Mouse (Mus musculus): ENCODE measurements around the gene Tmem132d. TPM values are rescaled to one million over a fixed set of nuclear protein-coding genes. Genes with fewer than 3 reads are reported as not detected.

Gene Tmem132d
- total RNA-seq, 1 experiment from 2014 or later: not detected

DNA sequence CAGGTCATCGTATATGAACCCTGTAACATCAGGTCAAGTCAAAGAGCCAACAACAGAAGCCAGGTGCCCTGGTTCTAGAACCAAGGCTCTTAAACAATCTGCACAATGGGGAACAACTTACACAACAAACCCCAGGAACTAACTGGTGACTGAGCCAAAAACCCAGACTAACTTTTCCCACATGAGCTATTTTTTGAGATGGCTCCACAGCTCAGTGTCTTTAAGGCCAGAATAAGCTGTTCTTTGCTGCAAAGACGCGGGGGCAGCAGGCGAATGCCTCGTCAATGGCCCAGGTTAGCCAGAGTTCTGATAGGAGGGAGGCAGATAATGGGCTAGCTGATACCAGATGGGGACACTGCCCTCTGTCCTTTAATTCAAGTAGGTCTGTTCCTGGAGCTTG is 221.8 kb downstream of the Tmem132d start:
- DNase-seq: no peak

DNA sequence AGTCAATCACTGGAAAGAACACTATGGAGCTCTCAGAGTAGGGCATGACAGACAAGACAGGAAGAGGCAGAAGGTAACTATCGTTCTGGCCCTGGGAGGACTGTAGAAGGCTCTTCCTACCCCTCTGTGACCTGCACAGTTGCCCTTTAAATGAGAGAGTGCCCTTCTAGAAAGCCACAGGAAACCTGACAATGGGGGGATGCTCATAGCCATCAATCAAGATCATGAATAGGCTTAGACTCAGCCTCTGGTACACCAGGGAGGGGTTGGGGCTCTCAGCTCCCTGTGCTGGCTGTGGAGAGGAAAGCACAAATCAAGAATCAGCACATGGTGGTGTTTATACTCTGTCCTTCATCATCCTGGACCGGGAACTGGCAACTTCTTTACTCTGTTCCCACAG is 227.2 kb downstream of the Tmem132d start:
- no peak for DNase-seq

DNA sequence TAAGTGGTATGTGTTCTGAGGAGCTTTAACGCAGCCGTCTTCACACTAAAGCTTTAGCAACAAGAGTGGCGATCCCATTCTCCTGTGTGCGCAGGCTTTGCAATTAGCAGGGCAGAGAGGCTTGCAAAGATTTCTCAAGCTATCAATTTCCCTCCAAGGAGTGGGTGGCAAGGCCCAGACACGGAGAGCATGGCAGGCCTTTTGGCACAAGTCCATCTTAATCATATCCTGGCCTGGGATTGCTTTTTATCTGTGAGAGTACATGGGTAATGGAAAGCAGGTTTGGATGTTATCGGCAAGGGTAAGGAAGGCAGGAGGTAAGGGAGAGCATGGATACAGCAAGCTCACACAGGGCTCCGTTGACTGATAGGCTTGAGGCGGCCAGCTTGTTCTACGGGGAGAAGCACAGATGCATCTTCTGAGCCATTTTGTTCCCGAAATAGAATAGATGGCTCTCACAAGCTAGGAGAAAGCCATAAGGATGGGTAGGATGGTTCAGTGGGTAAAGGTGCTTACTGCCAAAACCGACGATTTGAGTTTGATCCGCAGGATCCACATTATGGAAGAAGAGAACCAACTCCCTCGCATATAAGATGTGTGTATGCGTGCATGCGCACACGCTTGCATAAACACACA is 228.1 kb downstream of the Tmem132d start:
- DNase-seq: no peak

DNA sequence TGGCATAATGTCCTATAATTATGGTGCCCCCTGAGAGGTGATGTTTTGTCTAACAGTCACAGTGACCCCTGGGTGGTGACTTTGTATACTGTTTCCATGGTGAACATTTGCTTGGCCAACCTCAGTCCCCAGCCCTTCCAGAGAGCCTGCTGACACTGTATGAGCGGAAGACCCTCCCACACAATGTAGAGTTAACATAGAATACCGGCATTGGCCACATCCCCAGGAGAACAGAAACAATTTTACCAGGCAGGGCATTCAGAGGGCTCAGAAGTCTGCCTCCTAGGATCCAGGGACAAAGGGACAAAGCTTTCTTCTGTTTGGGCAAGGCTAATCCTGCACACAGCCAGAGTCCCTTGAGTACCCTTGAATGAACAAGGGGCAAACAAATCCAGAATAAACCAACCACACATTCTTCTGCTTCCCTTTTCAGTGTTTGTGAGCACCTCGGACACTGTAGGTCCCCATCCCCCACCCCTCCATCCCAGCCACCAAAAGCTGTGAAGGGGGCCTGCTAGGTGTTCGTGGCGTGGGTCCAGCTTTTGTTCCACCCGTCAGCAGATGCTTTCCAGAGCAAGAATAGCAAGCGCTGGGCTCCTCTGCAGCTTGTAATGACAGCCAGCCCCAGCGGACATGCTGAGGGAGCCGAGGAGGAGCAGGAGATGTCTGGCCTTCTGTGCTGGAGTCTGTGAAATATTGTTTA is 228.8 kb downstream of the Tmem132d start:
- no peak for DNase-seq

DNA sequence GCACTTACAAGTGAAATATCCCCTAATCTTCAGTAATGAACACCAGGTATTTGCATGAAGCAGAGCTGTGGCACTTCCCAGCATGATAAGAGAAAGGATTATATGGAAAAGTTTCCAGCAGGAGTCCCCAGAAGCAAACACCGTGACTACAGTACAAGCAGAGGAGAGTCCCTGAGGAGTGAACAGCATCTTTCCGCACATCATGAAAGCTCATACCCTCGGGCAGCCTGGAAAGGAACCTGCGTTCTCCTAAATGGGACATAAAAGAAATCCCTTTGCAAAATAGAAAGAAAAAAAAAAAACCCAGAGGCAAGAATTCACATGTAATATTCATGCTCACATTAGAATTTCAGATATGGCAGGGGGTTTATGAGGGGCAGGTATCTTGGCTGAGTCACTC is 238.8 kb downstream of the Tmem132d start:
- DNase-seq: no peak

DNA sequence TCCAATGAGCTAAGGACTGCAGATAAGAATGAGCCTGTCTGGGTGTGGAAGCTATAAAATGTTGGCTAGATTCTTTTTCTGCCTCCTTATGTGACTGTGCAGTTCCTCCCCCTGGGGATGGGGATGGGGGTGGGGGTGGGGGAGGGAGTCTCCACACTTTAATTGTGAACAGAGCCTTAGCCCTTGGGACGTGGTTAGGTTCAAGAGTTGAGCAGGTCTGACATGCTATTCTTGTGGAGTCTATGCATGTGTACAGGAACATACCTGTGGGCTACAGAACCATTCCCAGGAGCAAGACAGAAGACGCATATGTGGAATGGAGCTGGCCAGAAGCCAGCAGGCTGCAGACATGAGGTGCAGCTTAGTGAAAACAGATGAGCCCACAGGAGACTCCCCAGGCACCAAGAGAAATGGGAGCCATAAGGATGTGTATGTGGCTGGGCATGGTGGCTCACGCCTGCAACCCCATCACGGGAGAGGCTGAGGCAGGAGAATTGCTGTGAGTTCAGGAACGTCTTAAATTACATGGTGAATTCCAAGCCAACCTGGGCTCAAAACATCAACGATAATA is 240.3 kb downstream of the Tmem132d start:
- no peak for DNase-seq

DNA sequence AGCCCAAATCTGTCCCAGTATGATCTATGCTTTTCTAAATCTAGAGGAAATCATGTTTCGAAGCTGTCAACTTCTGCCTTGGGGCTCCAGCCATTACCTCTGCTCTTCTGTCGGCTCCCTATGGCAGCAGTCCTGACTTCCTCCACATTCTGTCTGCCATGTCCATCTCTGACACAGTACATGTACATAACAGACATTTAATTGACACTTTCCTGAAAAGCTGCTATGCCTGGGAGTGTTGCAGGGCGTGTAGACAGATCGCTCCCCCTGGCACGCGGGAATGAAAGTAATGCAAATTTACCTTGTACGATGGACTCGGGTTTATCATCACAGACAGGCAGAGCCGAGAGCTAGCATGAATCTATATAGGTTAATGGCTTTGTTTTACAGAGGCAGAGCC is 241.2 kb downstream of the Tmem132d start:
- DNase-seq: no peak

DNA sequence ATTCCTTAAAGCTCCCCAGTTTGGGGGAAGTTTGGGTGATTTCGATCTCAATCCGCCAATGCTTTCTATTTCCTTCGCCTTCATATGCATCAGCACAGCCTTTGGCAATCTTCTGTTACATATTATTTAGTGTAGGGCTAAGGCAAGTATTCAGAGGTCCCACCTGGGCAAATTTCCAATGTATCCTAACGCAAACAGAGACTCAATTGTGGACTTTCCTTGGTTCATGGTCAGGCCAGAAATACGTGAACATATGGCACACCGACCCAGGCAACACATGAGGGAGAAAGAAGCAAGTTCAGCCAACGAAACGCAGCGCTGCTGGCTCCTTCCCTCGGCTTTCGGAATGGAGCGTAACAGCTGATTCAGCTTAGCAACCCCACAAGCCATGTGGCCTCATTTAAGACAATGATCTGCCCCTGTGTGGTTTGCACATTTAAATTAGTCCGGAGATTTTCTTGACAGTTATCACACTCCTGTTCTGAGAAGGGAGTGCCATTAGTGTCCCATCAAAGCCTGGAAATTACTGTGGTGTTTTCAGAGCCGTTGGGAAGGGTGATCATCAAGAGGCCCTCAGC is 242.5 kb downstream of the Tmem132d start:
- DNase-seq: no peak

DNA sequence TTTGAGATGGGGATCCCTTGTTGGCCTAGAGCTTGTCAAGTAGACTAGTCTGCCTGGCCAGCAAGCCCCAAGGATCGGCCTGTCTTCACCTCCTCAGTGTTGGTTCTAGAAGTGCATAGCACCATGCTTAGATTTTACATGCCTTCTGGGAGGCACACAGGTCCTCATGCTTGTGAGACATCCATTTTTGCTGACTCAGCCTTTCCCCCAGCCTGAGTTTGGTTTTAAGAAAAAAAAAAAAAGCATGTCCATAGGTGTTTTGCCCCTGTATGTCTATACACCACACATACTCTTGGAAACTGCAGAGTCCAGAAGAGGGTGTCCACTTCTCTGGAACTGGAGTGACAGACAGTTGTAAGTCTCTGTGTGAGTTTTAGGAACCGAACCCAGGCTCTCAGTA is 256.6 kb downstream of the Tmem132d start:
- no peak for DNase-seq

DNA sequence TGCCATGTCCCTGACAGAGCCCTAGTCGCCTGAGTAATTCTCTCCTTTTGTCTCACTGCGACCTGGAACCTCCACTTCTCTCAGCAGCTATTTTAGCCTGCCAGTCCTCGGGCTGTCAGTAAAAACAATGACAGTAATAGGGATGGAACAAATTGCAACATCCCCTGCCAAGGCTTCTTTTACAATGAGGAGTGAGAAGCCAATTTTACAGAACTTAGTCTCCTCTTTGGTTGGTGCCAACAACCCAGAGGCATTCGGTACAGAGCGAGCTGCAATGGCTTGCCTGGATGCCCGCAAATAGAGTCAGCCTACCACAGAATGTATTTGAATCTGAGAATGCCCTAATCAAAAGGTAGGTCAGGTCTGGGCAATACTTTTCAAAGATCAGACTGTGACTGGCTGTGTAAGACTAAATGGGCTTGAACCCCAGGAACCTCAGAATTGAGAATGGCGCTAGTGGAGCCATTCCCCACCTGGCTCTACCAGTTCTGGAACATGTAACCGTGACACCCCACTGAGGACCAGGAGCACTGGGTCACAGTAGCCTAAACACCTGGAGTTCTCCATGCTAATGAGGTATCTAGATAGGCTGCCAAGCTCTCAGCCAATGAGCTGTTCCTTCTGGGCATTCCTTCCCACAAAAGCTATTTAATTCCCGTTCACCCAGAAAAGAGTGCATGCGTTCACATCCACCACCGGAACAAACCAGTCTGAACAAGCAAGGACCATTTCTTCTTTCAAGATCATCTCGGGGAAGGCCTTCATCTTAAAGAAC is 273.8 kb downstream of the Tmem132d start:
- DNase-seq: no peak

DNA sequence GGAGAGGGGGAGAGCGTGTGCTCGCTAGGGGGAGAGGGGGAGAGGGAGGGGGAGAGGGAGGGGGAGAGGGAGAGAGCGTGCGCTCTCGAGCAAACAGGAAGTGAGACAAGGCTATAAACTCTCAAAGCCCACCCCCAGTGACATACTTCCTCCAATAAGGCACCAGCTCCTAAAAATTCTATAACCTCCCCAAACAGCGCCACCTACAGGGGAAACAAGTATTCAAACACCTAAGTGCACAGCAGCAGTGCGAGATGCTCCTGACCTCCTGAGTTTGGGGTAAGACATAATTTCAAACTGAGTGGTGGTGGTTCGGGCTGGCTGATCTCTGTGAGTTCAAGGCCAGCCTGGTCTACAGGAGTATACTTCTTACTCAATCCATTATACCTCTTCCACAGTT is 281.4 kb downstream of the Tmem132d start:
- no peak for DNase-seq

DNA sequence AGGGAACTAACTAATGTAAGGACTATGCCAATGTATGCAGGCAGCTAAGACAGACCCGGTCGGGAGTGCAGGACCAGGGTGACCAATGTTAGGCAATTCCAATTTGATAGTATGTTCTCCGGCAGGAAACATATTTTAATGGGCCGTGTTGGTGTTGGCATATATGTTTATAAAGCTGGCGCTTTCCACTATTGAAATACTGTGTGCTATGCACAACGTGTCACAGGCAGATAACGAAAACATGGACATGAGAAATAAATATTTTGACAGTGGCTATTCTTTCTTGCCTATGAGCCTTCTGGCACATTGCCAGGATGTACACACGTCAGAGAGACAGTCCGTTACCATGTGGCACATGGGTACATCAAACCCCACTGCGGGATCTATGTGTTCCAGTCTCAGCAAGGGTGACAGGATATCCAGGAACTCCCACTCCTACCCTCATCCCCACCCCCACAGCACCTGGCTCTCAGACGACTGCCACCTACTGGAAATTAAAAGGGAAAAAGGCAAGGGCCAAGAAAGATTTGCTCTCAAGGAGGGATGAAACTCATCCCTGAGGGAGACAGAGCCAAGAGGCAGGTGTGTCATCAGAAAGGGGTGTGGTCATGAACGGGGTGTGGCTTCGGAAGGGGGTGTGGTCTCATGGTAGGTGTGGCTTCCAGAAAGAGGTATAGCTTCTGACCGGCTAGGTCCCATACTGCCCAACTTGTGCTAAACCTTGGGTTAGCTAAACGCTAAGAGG is 285.8 kb downstream of the Tmem132d start:
- DNase-seq: no peak

DNA sequence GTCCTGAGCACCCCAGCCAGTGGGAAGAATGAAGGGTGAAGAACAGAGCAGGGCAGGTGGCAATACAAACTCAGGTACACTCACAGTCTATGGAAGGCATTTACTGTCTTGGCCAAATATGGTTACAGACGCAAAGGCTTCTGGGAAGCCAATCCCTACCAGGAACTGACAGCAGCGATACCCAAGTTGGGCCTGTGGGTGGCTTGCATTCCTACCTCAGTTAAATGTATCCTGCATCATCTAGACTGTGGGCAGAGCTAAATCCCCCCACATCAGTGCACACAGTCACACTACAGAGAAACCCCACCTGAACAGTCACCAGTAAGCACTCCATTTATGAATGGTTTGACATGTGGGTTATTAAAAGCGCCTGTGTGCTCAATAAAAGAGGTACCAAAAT is 288.1 kb downstream of the Tmem132d start:
- no peak for DNase-seq

DNA sequence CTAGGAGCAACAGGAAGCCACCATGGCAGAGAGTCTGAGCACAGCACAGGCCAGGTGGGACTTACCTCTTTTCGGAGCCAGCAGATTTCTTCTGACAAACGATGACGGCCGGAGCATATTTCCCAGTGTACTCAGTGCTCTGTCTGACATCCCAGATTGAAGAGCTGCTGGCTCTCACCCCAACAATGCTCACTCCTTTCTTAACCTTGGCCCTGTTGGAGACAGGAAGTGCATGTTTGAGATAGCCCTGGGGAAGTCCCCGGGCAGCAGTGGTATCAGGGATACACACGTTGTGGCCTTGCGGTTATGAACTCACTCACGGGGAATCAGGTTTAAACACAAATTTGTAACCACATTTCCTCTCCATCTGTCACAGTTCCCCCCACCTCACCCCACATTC is 296.1 kb downstream of the Tmem132d start:
- DNase-seq: no peak

DNA sequence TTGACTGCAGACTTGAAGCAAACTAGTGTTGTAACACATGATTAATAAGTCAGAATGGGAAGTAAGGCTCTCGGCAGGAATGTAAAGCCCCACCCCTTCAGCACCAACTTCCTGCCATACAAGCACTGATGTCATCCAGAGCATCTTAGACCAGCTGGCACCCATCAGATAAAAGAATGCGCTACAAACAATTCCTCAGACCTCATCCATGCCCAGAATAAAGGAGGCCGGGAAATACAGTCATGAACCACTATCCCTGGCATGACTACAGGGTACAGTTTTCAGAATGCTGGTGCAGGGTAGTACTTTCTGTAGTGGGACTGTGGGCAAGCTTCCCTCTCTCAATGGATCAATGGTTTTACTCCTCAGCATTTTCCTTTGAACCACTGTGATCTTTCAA is 310.2 kb downstream of the Tmem132d start:
- no peak for DNase-seq

DNA sequence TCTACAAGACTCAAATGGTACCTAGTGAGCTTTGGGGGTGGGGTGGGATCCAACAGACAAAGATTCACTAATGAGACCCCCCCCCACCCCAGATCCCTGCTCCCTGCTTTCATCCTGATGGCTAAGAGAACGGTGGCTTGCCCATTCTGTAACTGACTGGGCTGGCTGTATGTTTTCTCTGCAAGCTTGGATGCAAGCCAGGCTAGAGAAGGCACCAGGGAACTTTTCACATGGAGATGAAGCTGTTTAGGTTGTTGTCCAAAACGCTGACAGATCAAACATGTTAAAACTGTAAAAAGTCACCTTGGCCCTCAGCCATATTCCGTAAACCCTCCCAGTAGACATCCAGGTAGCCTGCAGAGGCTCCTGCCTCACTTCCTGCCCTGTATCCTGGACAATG is 313.7 kb downstream of the Tmem132d start:
- DNase-seq: no peak

DNA sequence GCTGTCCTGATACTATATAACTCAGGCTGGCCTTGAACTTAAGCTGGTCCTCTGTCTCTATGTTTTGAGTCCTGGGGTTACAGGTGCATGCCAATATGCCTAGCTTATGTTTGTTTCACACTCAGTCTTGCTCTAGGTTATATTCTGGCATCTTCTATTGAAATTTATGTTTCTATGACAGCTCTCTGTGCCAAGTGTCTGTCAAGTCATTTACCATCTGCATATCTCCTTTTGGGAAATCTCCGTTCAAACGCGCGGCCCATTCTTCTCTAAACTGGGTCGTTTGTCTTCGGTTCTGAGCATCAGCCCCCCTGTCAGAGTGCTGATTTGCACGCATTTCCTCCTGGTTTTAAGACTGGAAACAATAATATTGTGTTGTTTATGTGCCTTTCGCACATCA is 319.8 kb downstream of the Tmem132d start:
- DNase-seq: no peak

DNA sequence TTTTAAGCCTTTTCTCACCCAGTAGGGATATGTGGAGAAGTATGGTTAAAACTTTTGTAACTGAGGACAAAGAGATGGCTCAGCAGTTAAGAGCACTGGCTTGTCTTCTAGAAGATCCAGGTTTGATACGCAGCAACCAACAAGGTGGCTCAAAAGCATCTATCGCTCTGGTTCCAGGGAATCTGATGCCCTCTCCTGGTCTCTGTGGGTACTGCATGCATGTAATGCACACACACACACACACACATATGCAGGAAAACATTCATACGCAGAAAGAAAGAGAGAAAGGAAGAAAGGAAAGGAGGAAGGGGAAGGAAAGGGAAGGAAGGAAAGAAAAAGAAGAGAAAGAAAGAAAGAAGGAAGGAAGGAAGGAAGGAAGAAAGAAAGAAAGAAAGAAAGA is 320.4 kb downstream of the Tmem132d start:
- no peak for DNase-seq

DNA sequence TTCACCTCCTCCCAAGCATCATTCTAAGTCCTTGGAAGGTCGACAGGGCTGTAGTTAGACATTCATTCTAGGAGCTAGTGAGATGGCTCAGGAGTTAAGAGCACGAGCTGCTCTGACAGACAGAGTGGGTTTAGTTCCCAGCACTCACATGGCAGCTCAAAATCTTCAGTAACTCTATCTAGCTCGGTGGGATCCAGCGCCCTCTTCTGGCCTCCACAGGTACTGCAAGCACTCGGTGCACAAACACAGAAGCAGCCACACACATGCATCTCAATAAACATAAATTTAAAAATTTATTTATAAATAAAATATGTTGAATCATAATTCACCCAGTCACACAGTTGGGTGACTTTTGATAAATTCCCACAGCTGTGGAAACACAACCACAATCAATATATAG is 321.2 kb downstream of the Tmem132d start:
- no peak for DNase-seq

DNA sequence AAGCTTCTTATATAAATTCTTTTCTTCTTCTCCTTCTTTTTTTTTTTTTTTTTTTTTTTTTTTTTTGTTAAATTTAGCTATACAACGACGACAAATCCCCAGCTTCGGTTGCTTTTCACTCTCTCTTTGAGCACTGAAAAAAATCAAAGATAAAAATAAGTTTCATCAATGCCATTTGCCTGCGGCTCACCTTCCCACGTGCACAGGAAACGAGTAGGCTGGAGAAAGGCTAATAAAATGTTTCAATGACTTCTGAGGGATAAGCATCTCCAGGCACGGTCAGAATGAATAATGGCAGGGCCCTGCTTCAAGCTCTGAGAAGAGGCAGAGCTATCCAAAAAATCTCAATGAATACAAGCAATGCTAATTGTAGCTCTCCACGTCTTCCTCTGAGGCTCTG is 330.3 kb downstream of the Tmem132d start:
- DNase-seq: no peak

DNA sequence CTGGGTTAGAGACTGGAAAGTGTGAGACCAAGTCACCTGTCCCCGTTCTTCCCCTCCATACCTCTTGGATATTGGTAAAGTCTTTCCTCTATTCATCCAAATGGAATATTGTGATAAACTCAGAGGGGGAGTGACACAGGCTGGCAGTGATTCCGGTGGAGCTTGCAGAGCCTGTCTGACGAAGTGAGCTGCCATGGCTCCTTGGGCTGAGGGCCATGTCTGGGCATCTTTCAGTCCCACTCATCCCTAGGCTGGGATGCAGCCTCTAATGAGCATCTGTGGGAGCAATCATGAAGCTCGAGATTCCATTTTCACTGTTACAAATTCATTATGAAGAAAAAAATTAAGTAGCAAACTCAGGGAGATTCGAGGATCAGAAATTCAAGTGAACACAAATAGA is 332.5 kb downstream of the Tmem132d start:
- DNase-seq: no peak

DNA sequence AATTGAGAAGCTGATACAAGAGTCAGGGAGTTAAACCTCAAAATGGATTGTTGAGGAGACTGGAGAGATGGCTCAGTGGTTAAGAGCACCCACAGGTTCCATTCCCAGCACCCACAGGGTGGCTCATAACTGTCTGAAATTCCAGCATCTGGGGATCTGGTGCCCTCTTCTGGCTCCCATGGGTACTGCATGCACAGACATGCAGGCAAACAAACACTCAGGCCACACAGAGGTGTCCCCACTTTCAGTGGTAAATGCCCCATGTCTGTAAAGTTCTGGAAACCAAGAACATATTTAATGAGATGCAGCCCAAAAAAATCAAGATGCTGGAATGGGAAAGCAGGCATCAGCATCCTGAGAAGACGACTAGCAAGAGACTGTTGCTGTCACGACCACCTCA is 333.4 kb downstream of the Tmem132d start:
- no peak for DNase-seq
